Mouse (Mus musculus): ENCODE data around the gene Acly. TPM values are rescaled to one million over a fixed set of nuclear protein-coding genes. Genes with fewer than 3 reads are reported as not detected.

Gene Acly
- total RNA-seq, 1 experiment from 2014 or later, result 91.6 TPM

- ATAC-seq (replicated peaks in 1 of 2; ENCODE audit: insufficient read depth in 1 of 2, low FRiP score in 2 of 2, low TSS enrichment in 1 of 2, low read depth in 1 of 2, poor library complexity in 2 of 2, severe bottlenecking in 2 of 2), result no peak
These were observed 48.6 kb downstream of the Acly start for GRCm38 (mm10) chr11:100479152-100479551.

GRCm38 (mm10) chr11:100476281-100476680, 51.5 kb downstream of the Acly start:
- ATAC-seq (replicated peaks in 1 of 2; ENCODE audit: insufficient read depth in 1 of 2, low FRiP score in 2 of 2, low TSS enrichment in 1 of 2, low read depth in 1 of 2, poor library complexity in 2 of 2, severe bottlenecking in 2 of 2), result no peak

- ATAC-seq (replicated peaks in 1 of 2; ENCODE audit: insufficient read depth in 1 of 2, low FRiP score in 2 of 2, low TSS enrichment in 1 of 2, low read depth in 1 of 2, poor library complexity in 2 of 2, severe bottlenecking in 2 of 2), result 0 out of 4 replicates have a peak, but pooled peaks of 1 of the 2 experiments have one; percentile 5
These were observed 54.9 kb downstream of the Acly start for GRCm38 (mm10) chr11:100472935-100473295.

GRCm38 (mm10) chr11:100472197-100472934, 55.4 kb downstream of the Acly start, which contains the start of gene Klhl11:
TSS of gene Klhl11 (minus strand) at chr11:100472741.
- ATAC-seq (replicated peaks in 1 of 2; ENCODE audit: insufficient read depth in 1 of 2, low FRiP score in 2 of 2, low TSS enrichment in 1 of 2, low read depth in 1 of 2, poor library complexity in 2 of 2, severe bottlenecking in 2 of 2), result peak; percentile 93 to 97

GRCm38 (mm10) chr11:100471352-100472196, 56.2 kb downstream of the Acly start:
- no peak for ATAC-seq (replicated peaks in 1 of 2; ENCODE audit: insufficient read depth in 1 of 2, low FRiP score in 2 of 2, low TSS enrichment in 1 of 2, low read depth in 1 of 2, poor library complexity in 2 of 2, severe bottlenecking in 2 of 2)

GRCm38 (mm10) chr11:100465833-100466232, 62.0 kb downstream of the Acly start:
- no peak for ATAC-seq (replicated peaks in 1 of 2; ENCODE audit: insufficient read depth in 1 of 2, low FRiP score in 2 of 2, low TSS enrichment in 1 of 2, low read depth in 1 of 2, poor library complexity in 2 of 2, severe bottlenecking in 2 of 2)

GRCm38 (mm10) chr11:100465229-100465792, 62.5 kb downstream of the Acly start:
- no peak for ATAC-seq (replicated peaks in 1 of 2; ENCODE audit: insufficient read depth in 1 of 2, low FRiP score in 2 of 2, low TSS enrichment in 1 of 2, low read depth in 1 of 2, poor library complexity in 2 of 2, severe bottlenecking in 2 of 2)

- no peak for ATAC-seq (replicated peaks in 1 of 2; ENCODE audit: insufficient read depth in 1 of 2, low FRiP score in 2 of 2, low TSS enrichment in 1 of 2, low read depth in 1 of 2, poor library complexity in 2 of 2, severe bottlenecking in 2 of 2)
These were observed 65.1 kb downstream of the Acly start for GRCm38 (mm10) chr11:100462699-100463098.

- no peak for ATAC-seq (replicated peaks in 1 of 2; ENCODE audit: insufficient read depth in 1 of 2, low FRiP score in 2 of 2, low TSS enrichment in 1 of 2, low read depth in 1 of 2, poor library complexity in 2 of 2, severe bottlenecking in 2 of 2)
These were observed 70.1 kb downstream of the Acly start for GRCm38 (mm10) chr11:100457711-100458110.

- no peak for ATAC-seq (replicated peaks in 1 of 2; ENCODE audit: insufficient read depth in 1 of 2, low FRiP score in 2 of 2, low TSS enrichment in 1 of 2, low read depth in 1 of 2, poor library complexity in 2 of 2, severe bottlenecking in 2 of 2)
These were observed 70.6 kb downstream of the Acly start for GRCm38 (mm10) chr11:100457247-100457646.

- no peak for ATAC-seq (replicated peaks in 1 of 2; ENCODE audit: insufficient read depth in 1 of 2, low FRiP score in 2 of 2, low TSS enrichment in 1 of 2, low read depth in 1 of 2, poor library complexity in 2 of 2, severe bottlenecking in 2 of 2)
These were observed 85.2 kb downstream of the Acly start for GRCm38 (mm10) chr11:100442625-100443024.

- no peak for ATAC-seq (replicated peaks in 1 of 2; ENCODE audit: insufficient read depth in 1 of 2, low FRiP score in 2 of 2, low TSS enrichment in 1 of 2, low read depth in 1 of 2, poor library complexity in 2 of 2, severe bottlenecking in 2 of 2)
These were observed 86.0 kb downstream of the Acly start, which contains the start of the genes Nt5c3b and Klhl10 for GRCm38 (mm10) chr11:100441797-100442196. TSS of gene Nt5c3b (minus strand) at chr11:100441808. TSS of gene Klhl10 (plus strand) at chr11:100441917.

- peak; percentile 78 to 93 for ATAC-seq (replicated peaks in 1 of 2; ENCODE audit: insufficient read depth in 1 of 2, low FRiP score in 2 of 2, low TSS enrichment in 1 of 2, low read depth in 1 of 2, poor library complexity in 2 of 2, severe bottlenecking in 2 of 2)
These were observed 86.9 kb downstream of the Acly start for GRCm38 (mm10) chr11:100440691-100441522.

GRCm38 (mm10) chr11:100437901-100438300, 89.9 kb downstream of the Acly start:
- ATAC-seq (replicated peaks in 1 of 2; ENCODE audit: insufficient read depth in 1 of 2, low FRiP score in 2 of 2, low TSS enrichment in 1 of 2, low read depth in 1 of 2, poor library complexity in 2 of 2, severe bottlenecking in 2 of 2), result no peak

- ATAC-seq (replicated peaks in 1 of 2; ENCODE audit: insufficient read depth in 1 of 2, low FRiP score in 2 of 2, low TSS enrichment in 1 of 2, low read depth in 1 of 2, poor library complexity in 2 of 2, severe bottlenecking in 2 of 2), result no peak
These were observed 92.0 kb downstream of the Acly start for GRCm38 (mm10) chr11:100435678-100436246.

- ATAC-seq (replicated peaks in 1 of 2; ENCODE audit: insufficient read depth in 1 of 2, low FRiP score in 2 of 2, low TSS enrichment in 1 of 2, low read depth in 1 of 2, poor library complexity in 2 of 2, severe bottlenecking in 2 of 2), result no peak
These were observed 95.8 kb downstream of the Acly start for GRCm38 (mm10) chr11:100432002-100432401.

GRCm38 (mm10) chr11:100430052-100430451, 97.7 kb downstream of the Acly start:
- ATAC-seq (replicated peaks in 1 of 2; ENCODE audit: insufficient read depth in 1 of 2, low FRiP score in 2 of 2, low TSS enrichment in 1 of 2, low read depth in 1 of 2, poor library complexity in 2 of 2, severe bottlenecking in 2 of 2), result no peak
